Mouse (Mus musculus): ENCODE data around the gene Ifi213. TPM values are rescaled to one million over a fixed set of nuclear protein-coding genes. Genes with fewer than 3 reads are reported as not detected.

Gene Ifi213
- polyA plus RNA-seq, 1 experiment from 2014 or later = not detected

Small RNA genes within 50 kb of the gene (microRNA-seq; reads per million reads assigned to microRNA genes)
- gene Gm44339 (not detected), gene Gm44481 (not detected)

Other genes with a start within 250 kb of the Ifi213 start
- 1.3 and 2.2 TPM in 2 replicates for gene Aim2, start 248.4 kb downstream of the Ifi213 start, polyA plus RNA-seq (2014; fragmentation: Nextera tagmentation; extraction: Ambion mirVana)
- 8.8 and 10.1 TPM in 2 replicates for gene Cadm3, start 231.6 kb downstream of the Ifi213 start, polyA plus RNA-seq (2014; fragmentation: Nextera tagmentation; extraction: Ambion mirVana)
- gene Ifi206, start 108.2 kb downstream of the Ifi213 start, polyA plus RNA-seq (2014; fragmentation: Nextera tagmentation; extraction: Ambion mirVana) = 0.09 and 0.32 TPM in 2 replicates
- not detected in 2 replicates for gene Ifi214, start 63.3 kb downstream of the Ifi213 start, polyA plus RNA-seq (2014; fragmentation: Nextera tagmentation; extraction: Ambion mirVana)
- gene Ifi209, start 31.6 kb upstream of the Ifi213 start, polyA plus RNA-seq (2014; fragmentation: Nextera tagmentation; extraction: Ambion mirVana) = 0.07 and 0.11 TPM in 2 replicates
- gene Ifi208, start 74.4 kb upstream of the Ifi213 start, polyA plus RNA-seq (2014; fragmentation: Nextera tagmentation; extraction: Ambion mirVana) = not detected in 2 replicates
- 0.98 and 1.2 TPM in 2 replicates for gene Ifi207, start 142.5 kb upstream of the Ifi213 start, polyA plus RNA-seq (2014; fragmentation: Nextera tagmentation; extraction: Ambion mirVana)
- gene Ifi204, start 167.7 kb upstream of the Ifi213 start, polyA plus RNA-seq (2014; fragmentation: Nextera tagmentation; extraction: Ambion mirVana) = 0.93 and 2.0 TPM in 2 replicates

Measured in stomach, embryonic 14.5 days (tissue).